Mouse (Mus musculus) adipocyte (in vitro differentiated cells): ENCODE data around the gene Zzef1.
"Not testable (repeated sequence)": the region's sequence is repeated elsewhere in the genome, so short reads cannot be mapped to it uniquely, and the experiment has no call there.

ENCODE experiments used
- DNase-seq: peaks from one replicate; pipeline ENCODE4 v3.0.0-alpha.2; 2016; ENCODE audit warnings: low spot score

Zzef1 gene

DNA sequence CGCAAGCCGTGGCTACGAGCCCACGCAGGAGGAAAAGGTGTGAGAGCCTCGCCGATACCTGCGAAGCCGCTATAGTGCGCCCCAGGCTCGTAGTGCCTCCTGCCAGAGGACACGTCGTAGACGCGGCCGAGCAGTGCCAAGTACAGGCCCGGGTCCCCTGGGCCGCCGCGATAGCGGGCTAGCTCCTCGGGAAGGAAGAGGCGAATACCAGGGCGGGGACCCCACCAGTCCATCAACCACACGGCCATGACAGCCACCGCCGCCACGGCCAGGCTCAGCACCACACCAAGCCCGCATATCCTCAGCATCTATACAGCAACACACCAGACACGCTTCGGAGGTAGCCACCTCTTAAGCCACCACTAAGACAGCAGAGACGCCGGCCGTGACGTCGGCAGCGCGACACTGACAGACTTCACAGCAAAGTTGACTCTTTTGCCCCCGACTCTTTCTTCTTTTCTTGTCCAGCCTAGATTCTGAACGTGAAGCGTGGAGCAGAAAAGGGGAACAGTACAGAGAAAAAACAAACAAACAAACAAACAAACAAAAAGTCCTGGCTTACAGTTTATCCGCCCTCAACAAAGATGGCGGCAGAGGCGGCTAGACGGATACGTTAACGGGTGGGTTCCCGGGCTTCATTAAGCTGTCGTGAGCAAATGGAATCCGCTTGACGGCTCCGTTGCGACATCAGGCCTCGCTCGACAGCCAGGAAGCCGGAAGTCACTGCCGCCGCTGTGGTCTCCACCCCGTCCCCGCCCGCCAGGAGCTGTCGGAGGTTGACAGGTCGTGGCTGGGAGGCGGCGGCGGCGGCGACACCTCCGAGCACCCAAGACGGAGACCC, at the start of gene Zzef1, which contains the start of gene Cyb5d2:
Gene Zzef1, plus strand, starts transcription at position 772 of the 841 bp plus-strand sequence.
Gene Cyb5d2, minus strand, starts transcription at position 688 of the 841 bp plus-strand sequence.
- DNase-seq = peak; percentile 97

DNA sequence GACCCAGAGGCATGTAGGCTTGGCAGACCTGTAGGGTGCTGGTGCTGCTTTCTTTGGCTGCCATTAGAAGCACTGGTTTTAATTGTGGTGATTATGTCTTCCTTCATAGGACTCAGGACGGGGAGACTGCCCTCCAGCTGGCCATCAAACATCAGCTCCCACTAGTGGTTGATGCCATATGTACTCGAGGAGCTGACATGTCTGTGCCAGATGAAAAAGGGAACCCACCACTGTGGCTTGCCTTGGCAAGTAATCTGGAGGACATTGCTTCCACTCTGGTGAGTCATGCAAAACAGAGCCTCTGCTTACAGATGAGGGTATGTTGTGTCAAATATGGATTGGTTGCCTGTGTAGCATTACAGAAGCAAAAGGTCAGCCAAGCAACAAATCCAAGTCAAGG, 44.1 kb upstream of the Zzef1 start:
- peak; percentile 32 for DNase-seq

DNA sequence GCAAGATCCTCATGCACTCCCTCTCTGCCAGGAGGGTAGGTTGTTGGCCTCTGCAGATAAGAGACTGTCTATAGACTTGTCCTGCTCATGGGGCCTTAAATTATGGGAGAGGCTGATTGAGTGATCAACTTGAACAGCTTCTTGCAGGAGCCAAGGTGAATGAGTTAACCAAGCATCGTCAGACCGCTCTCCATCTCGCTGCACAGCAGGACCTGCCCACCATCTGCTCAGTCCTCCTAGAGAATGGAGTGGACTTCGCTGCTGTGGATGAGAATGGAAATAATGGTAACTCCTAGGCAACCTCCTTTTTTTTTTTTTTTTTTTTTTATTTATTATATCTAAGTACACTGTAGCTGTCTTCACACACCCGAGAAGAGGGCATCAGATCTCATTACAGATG, 37.7 kb upstream of the Zzef1 start:
- no peak for DNase-seq

DNA sequence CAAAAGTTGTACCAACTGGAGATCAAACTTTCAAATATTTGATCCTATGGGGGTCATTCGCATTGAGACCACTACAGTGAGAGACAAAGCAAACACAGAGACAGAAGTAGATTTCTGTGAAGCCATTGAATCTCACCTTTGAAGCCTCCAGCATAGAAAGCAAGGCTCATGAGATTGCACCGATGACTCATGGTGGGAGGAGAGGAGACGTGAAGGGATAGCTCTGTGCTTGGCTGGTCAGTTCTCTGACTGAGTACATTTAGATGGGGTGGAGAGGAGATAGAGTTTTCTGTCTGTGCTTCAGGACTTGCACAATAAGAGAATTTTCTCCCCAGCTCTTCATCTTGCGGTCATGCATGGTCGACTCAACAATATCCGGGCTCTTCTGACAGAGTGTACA, 36.4 kb upstream of the Zzef1 start:
- no peak for DNase-seq

DNA sequence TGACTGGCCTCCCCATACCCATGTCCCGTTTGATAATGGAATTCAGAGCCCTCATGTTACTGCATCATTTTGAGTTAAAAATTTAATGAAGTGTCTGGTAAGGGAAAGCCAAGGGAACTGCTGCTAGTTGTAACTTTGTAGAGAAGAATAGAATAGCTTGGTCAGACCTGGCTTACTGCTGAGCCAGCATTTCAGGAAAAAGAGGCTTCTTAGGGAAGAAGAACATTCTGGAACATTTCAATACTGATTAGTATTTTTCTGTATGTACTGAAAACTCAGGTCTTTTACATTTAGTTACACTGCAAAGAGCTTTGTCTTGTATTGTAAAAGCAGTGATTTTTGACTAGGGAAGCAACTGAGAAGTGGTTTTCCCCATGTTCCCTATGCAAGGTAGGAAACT, 35.2 kb upstream of the Zzef1 start:
- no peak for DNase-seq

DNA sequence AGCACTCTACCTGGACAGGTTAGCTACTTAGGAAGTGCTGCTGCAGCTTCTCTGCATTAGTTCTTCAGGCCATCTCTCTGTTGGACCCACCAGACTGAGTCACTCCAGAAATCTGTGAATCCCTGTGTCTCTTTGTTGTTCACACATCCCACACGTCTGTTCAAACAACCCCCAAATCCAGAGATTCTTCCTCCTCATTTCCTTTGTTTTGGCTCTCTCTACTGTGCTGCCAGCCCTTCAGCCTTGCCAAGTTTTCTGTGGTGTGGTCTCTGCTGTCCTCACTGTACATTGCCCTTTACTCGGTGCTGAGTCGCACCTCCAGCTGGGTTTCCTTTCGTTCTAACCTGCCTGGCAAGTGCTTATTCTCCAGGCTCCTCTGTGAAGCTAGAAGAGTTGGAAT, 31.8 kb upstream of the Zzef1 start:
- no peak for DNase-seq

DNA sequence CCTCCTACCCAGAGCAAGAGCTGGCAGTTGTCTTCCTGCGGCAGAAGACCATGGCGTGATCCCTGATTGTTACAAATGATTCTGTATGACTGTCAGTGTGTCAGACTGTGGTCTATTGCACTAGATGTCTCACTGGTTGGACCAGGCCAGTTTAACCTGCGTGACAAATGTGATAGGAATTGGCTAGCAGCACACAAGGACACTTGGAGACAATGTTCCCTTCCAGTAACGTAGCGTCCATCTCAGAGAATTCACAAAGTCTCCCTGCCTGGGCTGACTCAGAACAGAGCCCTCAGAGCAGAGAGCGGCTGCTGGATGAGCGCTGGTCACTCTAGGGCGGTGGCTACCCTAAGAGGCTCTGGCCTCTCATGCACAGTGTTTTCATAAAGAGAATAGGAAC, 28.3 kb upstream of the Zzef1 start:
- no peak for DNase-seq

DNA sequence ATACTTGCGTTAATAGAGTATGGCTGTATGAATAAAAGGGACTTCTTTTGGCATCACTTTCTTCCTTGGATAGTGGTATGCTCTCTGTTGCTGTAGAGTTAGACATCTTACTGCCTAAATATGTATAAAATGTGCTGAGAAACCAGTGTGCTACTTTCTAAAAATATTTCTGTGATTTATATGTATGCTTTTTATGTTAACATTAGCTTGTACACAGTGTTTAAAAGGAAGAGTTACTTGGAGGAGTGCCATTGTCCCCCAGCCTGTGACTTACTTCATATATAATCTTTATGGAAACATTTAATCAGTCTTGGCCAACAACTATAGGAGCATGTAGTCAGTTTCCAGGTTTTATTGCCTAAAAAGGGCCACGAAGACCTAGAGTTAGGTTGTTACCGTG, 27.0 kb upstream of the Zzef1 start:
- no peak for DNase-seq

DNA sequence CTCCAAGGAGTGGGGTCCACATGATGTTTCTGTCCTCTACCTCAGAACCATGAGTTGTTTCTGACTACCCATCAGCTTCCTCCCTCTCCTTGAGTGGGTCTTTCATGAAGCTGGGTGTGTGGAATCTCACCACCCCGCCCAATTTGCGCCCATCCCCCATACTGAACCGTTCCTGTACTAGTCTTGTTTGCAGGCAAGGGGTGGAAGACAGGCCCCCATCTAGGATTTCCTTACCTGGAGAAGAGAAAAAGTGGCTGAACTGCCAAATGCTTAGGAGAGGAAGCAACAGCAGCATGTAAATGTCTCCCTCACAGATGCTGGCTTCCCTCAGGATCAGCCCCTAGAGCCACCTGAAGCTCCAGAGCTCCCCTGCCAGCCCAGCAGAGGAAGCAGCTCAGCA, 25.7 kb upstream of the Zzef1 start:
- DNase-seq = no peak

DNA sequence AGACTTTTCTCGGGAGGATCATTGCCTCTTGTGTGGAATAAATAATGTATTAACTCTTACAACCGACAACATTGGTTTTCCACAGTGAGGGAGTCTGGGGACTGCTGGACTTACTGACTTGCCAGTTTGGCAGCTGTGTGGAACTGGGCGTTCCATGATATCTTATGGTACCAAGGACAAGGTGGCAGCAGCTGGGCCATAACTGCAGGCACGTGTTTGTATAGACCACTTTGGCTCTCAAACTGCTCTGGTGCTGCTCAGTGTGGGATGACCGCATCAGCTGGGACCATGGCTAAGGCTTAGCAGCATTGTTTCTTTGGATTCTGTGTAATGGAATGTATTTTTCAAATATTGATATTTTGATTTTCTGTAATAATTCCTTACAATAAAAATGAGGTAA, 25.2 kb upstream of the Zzef1 start:
- no peak for DNase-seq

DNA sequence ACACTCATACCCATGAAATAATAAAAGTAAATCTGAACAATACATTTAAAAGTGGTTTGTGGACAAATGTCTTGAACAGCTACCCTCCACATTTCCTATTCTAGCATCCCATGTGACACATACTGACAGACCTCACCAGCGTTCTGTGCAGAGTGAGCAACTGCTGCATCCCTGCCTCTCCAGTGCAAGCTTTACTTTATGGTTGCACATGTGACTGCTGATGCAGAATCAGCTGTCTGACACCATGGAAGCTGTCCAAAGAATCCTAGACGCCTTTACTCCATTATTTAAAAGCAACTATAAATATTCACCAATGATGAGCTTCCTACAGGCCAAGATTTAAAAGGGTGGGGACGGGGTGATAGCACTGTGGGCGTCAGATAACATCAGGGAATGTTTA, 24.6 kb upstream of the Zzef1 start:
- DNase-seq = no peak

DNA sequence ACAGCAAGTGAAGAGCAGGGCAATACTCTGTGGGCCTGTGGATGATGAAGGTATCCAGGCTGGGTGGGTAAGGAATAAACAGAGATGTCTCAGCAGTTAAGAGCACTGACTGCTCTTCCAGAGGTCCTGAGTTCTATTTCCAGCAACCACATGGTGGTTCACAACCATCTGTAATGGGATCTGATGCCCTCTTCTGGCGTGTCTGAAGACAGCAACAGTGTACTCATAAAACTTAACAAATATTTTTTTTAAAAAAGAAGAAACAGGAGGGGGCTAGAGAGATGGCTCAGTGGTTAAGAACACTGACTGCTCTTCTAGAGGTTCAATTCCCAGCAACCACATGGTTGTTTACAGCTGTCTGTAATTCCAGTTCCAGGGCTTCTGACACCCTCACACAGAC, 23.4 kb upstream of the Zzef1 start:
- DNase-seq = not testable (repeated sequence)

DNA sequence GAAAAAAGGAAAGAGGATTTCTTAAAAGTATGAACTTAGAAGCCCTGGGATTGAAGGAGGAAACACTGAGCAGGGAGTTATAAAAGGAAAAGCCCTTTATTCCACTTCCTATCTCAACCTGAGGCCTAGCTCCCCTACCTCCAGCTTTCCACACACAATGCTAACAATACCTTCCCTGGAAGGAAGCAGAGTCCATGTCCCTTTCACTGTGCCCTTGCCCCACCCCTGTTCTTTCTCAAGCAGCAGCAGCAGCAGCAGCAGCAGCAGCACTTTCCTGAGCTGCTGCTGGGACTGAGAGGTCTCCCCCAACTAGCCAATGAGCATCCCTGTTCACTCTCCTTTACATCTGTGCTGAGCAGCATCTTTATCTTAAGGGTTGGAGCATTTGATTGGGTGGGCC, 17.1 kb upstream of the Zzef1 start:
- DNase-seq = no peak

DNA sequence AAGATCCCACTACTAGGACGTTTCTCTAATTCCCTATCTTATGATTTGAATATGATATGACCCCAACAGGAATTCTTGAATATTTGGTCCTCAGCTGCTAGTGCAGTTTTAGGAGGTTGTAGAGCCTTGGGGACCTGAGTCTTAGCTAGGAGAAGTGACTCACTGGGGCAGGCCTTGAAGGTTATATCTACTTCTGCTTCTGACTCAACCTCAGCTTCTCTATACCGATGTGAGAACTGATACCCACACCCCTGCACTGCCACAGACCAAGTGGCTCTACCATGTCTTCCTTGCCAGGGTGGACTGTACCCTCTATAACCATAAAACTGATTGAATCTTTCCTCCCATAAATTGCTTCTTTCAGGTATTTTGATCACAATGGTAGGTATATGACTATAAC, 13.9 kb upstream of the Zzef1 start:
- no peak for DNase-seq

DNA sequence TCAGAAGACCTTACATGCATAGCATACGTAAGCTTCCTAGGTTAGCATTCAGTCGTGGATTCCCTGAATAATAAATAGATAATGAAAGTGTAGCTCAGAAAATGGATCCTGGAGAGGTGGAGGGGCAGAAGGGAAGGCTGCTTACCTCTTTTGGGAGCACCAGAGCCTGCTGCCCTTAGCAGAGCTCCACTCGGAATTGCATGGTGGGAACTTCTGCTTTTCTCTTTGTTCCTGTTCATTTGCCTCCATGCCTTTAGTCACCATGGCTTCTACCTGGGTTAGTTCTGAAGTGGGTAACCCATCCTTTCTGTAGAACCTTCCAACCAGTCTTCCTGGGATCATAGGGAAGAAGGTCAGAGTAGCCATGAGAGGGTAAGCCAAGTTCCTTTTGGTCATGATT, 13.5 kb upstream of the Zzef1 start:
- no peak for DNase-seq

DNA sequence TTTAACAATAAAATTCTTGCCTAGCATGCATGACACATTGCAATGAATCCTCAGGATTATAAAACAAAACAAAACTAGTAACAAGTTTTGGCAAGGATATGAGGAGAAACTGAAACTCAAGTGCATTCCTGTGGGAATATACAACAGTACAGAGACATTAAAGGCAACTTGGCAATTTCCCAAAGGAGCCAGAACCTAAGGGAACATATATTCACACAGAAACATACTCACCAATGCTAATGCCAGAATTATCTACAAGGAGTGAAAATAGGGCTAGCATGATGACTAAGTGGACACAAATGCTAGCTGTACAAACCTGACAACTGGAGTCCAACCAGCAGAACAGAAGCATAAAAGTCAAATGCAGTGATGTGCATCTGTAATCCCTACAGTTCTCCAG, 4.0 kb upstream of the Zzef1 start:
- DNase-seq = peak; percentile 30

DNA sequence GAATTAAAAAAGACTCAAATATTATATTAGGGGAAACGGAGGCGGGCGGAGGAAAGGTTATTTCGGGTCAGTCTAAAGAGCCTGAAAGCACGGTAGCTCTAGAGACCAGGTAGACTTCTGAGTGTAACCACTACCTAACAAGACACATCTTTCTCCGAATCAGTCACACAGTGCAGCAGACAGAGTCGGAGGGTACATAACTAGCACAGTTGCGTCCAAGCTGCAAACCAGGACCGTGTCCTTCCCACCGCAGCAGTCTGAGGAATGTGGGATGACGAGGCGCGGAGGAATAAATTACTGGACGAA, 924 bp upstream of the Zzef1 start:
- DNase-seq = no peak

DNA sequence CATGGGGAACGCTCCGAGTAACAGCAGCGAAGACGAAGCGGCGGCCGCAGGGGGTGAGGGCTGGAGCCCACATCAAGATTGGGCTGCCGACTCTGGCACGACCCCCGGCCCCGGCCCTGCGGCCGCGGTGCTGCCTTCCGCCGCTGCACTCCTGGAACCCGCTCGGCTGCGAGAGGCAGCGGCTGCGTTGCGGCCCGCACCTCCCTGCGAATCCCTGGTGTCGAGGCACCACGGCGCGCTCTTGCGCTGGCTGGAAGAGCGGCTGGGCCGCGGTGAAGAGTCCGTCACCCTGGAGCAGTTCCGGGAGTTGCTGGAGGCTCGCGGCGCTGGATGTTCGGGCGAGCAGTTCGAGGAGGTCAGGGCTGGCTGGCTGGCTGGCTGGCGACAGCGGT, 266 bp downstream of the Zzef1 start:
- peak; percentile 31 for DNase-seq

DNA sequence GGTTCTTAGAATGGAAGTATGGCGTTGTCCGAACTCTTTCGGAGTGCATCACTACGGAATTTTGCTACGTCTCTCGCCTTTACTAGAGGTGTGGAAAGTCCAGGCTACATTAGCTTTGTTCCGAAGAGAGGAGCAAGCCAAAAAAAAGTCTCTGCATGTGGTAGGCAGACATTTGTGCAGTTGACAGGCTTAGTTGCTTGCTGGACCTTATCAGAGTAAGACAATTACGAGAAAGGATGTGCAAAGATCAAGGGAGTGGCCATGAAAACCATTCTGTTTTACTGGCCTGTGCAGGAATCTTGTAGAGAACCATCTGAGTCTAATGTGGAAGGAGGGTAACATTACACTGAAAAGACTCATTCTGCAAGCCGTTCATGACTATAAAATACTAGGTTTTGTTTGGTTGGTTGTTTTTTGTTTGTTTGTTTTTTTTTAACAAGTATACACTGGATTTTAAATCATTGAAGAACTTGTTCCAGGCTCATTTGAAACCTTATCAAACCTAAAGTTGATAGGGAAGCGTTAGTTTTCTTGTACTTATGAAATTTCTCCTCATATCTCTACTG, 830 bp downstream of the Zzef1 start:
- DNase-seq = peak; percentile 36

DNA sequence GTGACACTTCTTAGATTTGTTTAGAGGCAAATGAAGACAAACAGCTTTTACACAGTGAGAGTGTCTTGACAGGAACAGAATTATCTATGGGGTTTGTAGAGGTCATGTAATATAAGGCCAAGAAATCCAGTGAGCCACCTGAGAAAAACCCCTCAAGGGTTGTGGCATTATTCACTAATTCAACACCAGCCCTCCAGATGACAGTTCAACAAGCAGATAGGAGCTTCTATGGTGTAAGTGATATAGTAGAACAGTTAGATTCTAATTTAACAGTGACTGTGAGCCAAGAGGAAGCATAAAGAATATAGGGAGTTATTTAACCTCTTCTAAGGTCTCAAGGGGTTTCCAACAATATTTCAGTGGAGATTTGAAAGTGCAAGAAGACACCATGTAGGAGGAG, 2.1 kb downstream of the Zzef1 start:
- DNase-seq = no peak

DNA sequence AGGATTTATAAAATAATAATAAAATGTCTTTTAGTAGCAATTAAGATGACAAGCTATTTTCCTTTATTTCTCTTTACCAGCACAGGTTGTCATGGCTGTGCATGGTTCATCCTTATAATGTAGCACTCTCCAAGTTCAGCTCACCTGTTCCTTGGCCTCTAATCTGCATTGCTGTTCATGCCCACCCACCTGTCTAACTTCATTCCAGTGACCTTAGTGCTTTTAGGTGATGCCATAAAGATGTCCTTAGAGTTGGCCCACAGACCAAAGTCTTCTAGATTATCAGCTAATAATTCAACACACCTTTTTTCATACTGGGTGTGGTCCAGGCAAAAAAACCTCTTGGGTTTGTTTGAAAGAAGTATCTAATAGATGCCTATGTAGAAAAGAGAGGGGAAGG, 5.2 kb downstream of the Zzef1 start:
- no peak for DNase-seq

DNA sequence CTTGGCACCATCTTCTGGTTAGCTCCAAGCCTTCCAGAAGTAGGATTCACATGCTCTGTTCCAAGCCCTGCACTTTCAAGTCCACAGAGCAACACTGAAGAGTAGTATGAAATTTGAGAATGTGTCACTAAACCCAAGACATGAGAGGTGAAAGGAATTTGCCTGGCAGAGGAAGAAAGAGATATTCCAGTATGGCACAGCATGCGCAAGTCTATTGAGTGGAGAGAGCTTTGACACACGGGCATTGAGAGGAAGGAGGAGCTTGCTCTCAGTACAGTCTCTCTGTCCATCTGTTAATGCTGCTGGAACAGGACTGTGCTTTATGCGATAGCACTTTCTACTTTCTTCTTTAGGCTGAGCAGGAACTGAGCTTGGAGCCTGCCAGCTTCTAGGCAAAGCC, 7.0 kb downstream of the Zzef1 start:
- DNase-seq = no peak

DNA sequence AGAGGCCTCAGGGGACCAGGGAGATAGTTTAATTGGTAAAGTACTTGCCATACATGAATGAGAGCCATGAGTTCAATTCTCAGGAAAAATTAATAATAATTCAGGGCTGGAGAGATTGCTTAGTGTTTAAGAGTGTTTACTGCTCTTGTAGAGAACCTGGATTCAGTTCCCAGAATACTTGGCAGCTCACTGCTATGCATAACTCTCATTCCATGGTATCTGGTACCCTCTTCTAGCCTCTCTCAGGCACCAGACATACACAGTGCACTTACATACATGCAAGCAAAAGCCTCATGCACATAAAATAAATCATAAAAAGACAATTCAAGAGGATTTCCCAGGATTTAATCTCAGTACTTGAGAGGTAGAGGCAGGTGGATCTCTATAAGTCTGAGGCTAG, 8.6 kb downstream of the Zzef1 start:
- DNase-seq = no peak

DNA sequence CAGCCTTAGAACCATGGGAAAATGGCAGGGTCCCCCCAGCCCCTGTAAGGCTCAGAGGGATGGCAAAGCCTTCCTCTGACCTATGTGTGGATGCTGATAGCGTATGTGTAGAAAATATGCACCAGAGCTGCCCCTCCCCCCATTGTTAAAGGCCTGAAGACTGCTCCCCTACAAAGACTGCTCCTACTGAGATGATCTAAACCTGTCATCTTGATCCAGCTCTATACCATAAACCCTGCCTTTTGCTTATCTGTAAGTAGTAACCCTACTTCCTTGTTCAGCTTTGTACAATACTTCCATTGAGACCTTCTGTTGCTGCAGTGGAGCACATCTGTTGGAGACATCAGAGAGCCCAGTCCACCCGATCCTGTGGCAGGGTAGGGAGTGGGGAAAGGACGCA, 9.2 kb downstream of the Zzef1 start:
- no peak for DNase-seq
